Comparison of ENCODE assay signal across 22 mouse cellular contexts in the genomic region with DNA sequence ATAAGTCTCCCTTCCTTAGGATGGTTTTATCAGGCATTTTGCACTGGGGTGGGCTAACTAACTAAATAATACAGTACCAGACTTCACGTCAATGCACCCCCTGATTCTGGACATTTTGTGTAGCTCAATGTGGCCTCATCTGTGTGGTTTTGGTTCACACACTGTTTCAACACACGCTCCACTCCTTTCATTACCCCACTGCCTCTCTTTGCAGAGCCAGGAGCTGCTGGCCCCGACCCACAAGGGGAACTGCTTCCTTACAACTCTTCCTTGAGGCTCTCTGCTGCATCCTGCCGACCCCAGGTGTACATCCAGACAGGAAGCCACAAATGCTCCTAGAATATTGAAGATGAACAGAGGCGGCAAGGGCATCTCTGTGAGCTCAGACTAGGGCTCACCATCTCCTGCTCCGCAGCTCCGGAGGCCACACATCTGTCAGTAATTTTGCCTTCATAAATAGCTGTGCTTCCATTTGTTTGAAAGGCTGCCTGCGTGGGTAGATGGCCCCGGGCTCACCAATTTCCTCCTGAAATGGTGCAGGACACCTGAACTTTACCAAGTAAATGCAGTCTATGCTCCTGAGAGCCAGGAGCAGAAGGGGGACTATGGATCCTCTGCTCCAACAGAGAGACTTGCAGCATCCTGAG. TPM values are rescaled to one million over a fixed set of nuclear protein-coding genes. Genes with fewer than 3 reads are reported as not detected.
DNase-seq lines count a peak whose midpoint lies in the region; ATAC-seq and TF ChIP-seq lines count a peak whose summit lies in the region.
"Had no signal": no experiment of that assay in that cellular context is flagged by ENCODE, and none has a peak within 500 bp of the region (broad histone marks: within the 10 kb centered on the region; RNA-seq: fewer than 3 reads in every experiment).

No protein-coding gene starts in this region.

- H3K4me2 ChIP-seq in kidney, embryonic 15.5 days, result no peak overlapping the region
- H3K4me2 ChIP-seq: heart, embryonic 13.5 days; liver, embryonic 11.5 days; lung, embryonic 15.5 days had no signal

- H3K9me3 ChIP-seq in kidney, embryonic 15.5 days (replicated peaks), result no peaks in the 10 kb centered on the region
- H3K9me3 ChIP-seq: heart, embryonic 13.5 days; lung, embryonic 15.5 days had no signal

- ATAC-seq in kidney, embryonic 15.5 days (replicated peaks; ENCODE audit: low FRiP score), result no peak
- ATAC-seq in megakaryocyte progenitor cell, adult 5-6 weeks (replicated peaks; ENCODE audit: poor library complexity), result peak; percentile 78
- no peak for ATAC-seq in cerebellum, adult (ENCODE audit: insufficient number of reproducible peaks, low FRiP score, low TSS enrichment)
- ATAC-seq: forebrain, embryonic 14.5 days; intestine, postnatal 0 days; midbrain, embryonic 16.5 days had no signal

- H3K36me3 ChIP-seq in kidney, embryonic 15.5 days, result no peaks in the 10 kb centered on the region
- H3K36me3 ChIP-seq in thymus, adult 2 months (ENCODE audit: control insufficient read depth, insufficient read depth, low read length), result no peaks in the 10 kb centered on the region
- H3K36me3 ChIP-seq: heart, embryonic 13.5 days; lung, embryonic 15.5 days had no signal

- no peak for TF ChIP-seq CTCF in thymus, adult 2 months (IDR thresholded peaks at IDR 0.05; ENCODE audit: borderline replicate concordance, control insufficient read depth, extremely low read depth, insufficient read depth, low read length, poor library complexity)

- DNase-seq in embryo, embryonic 10.5 days (ENCODE audit: low spot score), result peak; percentile 27
- no peak for DNase-seq in embryo, embryonic 9.5 days (ENCODE audit: extremely low spot score)
- DNase-seq in kidney, postnatal 25 days, result no peak
- peak; percentile 28 for DNase-seq in forelimb bud, embryonic 11.5 days (ENCODE audit: low read depth, low spot score)
- DNase-seq in thymus, adult 2 months, result no peak
- DNase-seq: cerebellum, postnatal 14 days; heart, postnatal 36 days; layer of hippocampus, adult 9-11 months; right cerebral cortex, adult 18-20 months; spleen, adult 18-20 months; thymus, postnatal 14 days had no signal

- no peak overlapping the region for H3K4me3 ChIP-seq in kidney, embryonic 15.5 days (replicated peaks)
- H3K4me3 ChIP-seq in thymus, adult 2 months (ENCODE audit: control insufficient read depth, insufficient read depth, low read length), result no peak overlapping the region
- H3K4me3 ChIP-seq: heart, embryonic 13.5 days; lung, embryonic 15.5 days had no signal

- no peak for TF ChIP-seq POLR2A in thymus, adult 2 months (IDR thresholded peaks at IDR 0.05; ENCODE audit: control insufficient read depth, extremely low read depth, insufficient read depth, low read length, poor library complexity)

- peaks cover 24% of the 10 kb centered on the region for H3K4me1 ChIP-seq in kidney, embryonic 15.5 days
- H3K4me1 ChIP-seq in thymus, adult 2 months (replicated peaks; ENCODE audit: control insufficient read depth, insufficient read depth, low read length), result no peaks in the 10 kb centered on the region; the same call in 1 of the 2 replicates

- no peak overlapping the region for H3K27ac ChIP-seq in kidney, embryonic 15.5 days
- H3K27ac ChIP-seq in thymus, adult 2 months (ENCODE audit: control insufficient read depth, insufficient read depth, low read length), result no peak overlapping the region
- H3K27ac ChIP-seq: heart, embryonic 13.5 days; lung, embryonic 15.5 days; macrophage had no signal

- WGBS in kidney, embryonic 15.5 days, result 63% methylated on average over 9 of the region's 9 CpGs
- 4% methylated on average over 9 of the region's 9 CpGs for WGBS in thymus, adult 2 months

- 0 out of 2 replicates have a peak overlapping the region, but pooled peaks have one; percentile 2 for H3K9ac ChIP-seq in kidney, embryonic 15.5 days
- H3K9ac ChIP-seq: heart, embryonic 13.5 days; lung, embryonic 15.5 days had no signal

- H3K27me3 ChIP-seq in kidney, embryonic 15.5 days, result peaks cover 8% of the 10 kb centered on the region; the same call in 1 of the 2 replicates
- H3K27me3 ChIP-seq in thymus, adult 2 months (ENCODE audit: control insufficient read depth, insufficient read depth, low read length), result no peaks in the 10 kb centered on the region
- H3K27me3 ChIP-seq: lung, embryonic 15.5 days had no signal

RNA-seq across cellular contexts. Expression of a gene that starts 17.8 kb away (rescaled TPM):
- 42.1 and 47.8 TPM in 2 replicates for polyA plus RNA-seq in kidney, embryonic 15.5 days (2015; fragmentation: Nextera tagmentation; extraction: Ambion mirVana)
- total RNA-seq in megakaryocyte progenitor cell, adult 5-6 weeks (2015), result not detected in 2 replicates
- not detected in 2 replicates for total RNA-seq in megakaryocyte progenitor cell, adult 5-6 weeks (2017)
- polyA plus RNA-seq in thymus, adult 2 months (2012; rRNA removed), result 2.8 and 3.7 TPM in 2 replicates
- total RNA-seq: CH12.LX had no signal
- polyA plus RNA-seq: macrophage had no signal

Comparison
In these comparisons a context has a peak if more than half of its experiments do, and no peak if none do; other contexts are left out.
1. DNase-seq: peak in embryo, embryonic 10.5 days (single experiment) and forelimb bud, embryonic 11.5 days (single experiment); none in embryo, embryonic 9.5 days (single experiment), kidney, postnatal 25 days (0 of 2) and thymus, adult 2 months (single experiment).